Mouse (Mus musculus) liver, embryonic 14.5 days (tissue): ENCODE data around the gene Nfam1.

Source experiments
- CTCF ChIP-seq: IDR thresholded peaks from 2 replicates; pipeline ENCODE4 v1.5.1; 2016; ENCODE audit warnings: antibody characterized with exemption, low read depth, control low read depth
- EP300 ChIP-seq: IDR thresholded peaks from 2 replicates; pipeline ENCODE4 v1.6.1; 2016; ENCODE audit warnings: antibody characterized with exemption, low read depth

- TF ChIP-seq EP300 (no peak), CTCF (no peak)
These were observed 88.5 kb downstream of the Nfam1 start for GRCm38 (mm10) chr15:82944479-82945195.
